In genomic region chr5:92843850-92844785, GRCm38 (mm10) we compare ENCODE assay signal across 11 mouse cellular contexts.
DNase-seq lines count a peak whose midpoint lies in the region; ATAC-seq lines count a peak whose summit lies in the region.
"Had no signal": no experiment of that assay in that cellular context is flagged by ENCODE, and none has a peak within 500 bp of the region (broad histone marks: within the 10 kb centered on the region; RNA-seq: fewer than 3 reads in every experiment).

No protein-coding gene starts in this region.

- DNase-seq in kidney, postnatal 36 days: no peak
- DNase-seq in embryonic facial prominence, embryonic 10.5 days (ENCODE audit: low spot score): peak; percentile 27
- DNase-seq in neural tube, embryonic 11.5 days (ENCODE audit: low spot score): peak; percentile 69
- no peak for DNase-seq in gastrocnemius, postnatal 10 days
- no peak for DNase-seq in cerebellum, postnatal 25 days
- DNase-seq in left cerebral cortex, postnatal 25 days (ENCODE audit: low spot score in 2 of 2): no peak
- DNase-seq: gastrocnemius, adult 2 months had no signal

- H3K36me3 ChIP-seq in kidney, embryonic 15.5 days: no peaks in the 10 kb centered on the region
- H3K36me3 ChIP-seq in embryonic facial prominence, embryonic 10.5 days (replicated peaks): 0 out of 2 replicates have a peak, but pooled peaks cover 5% of the 10 kb centered on the region
- no peaks in the 10 kb centered on the region for H3K36me3 ChIP-seq in hindbrain, embryonic 15.5 days
- no peaks in the 10 kb centered on the region for H3K36me3 ChIP-seq in neural tube, embryonic 11.5 days (ENCODE audit: control insufficient read depth, insufficient read depth, low read length)

- no peaks in the 10 kb centered on the region for H3K9me3 ChIP-seq in kidney, embryonic 15.5 days (replicated peaks)
- no peaks in the 10 kb centered on the region for H3K9me3 ChIP-seq in embryonic facial prominence, embryonic 10.5 days
- H3K9me3 ChIP-seq in hindbrain, embryonic 15.5 days: no peaks in the 10 kb centered on the region
- no peaks in the 10 kb centered on the region for H3K9me3 ChIP-seq in neural tube, embryonic 11.5 days (ENCODE audit: control insufficient read depth, low read length)

- no peak overlapping the region for H3K4me3 ChIP-seq in kidney, embryonic 15.5 days (replicated peaks)
- no peak overlapping the region for H3K4me3 ChIP-seq in embryonic facial prominence, embryonic 10.5 days
- no peak overlapping the region for H3K4me3 ChIP-seq in hindbrain, embryonic 15.5 days
- no peak overlapping the region for H3K4me3 ChIP-seq in neural tube, embryonic 11.5 days (ENCODE audit: low read depth, low read length)
- H3K4me3 ChIP-seq: gastrocnemius, adult 2 months had no signal

- no peaks in the 10 kb centered on the region for H3K27me3 ChIP-seq in kidney, embryonic 15.5 days
- H3K27me3 ChIP-seq in embryonic facial prominence, embryonic 10.5 days (replicated peaks; ENCODE audit: low read depth, poor library complexity, severe bottlenecking): no peaks in the 10 kb centered on the region
- no peaks in the 10 kb centered on the region for H3K27me3 ChIP-seq in hindbrain, embryonic 15.5 days
- no peaks in the 10 kb centered on the region for H3K27me3 ChIP-seq in neural tube, embryonic 11.5 days (ENCODE audit: control insufficient read depth, insufficient read depth, low read length)

- no peak overlapping the region for H3K9ac ChIP-seq in kidney, embryonic 15.5 days
- no peak overlapping the region for H3K9ac ChIP-seq in hindbrain, embryonic 15.5 days
- no peak overlapping the region for H3K9ac ChIP-seq in neural tube, embryonic 11.5 days (ENCODE audit: low read length)

- 43% methylated on average over 20 of the region's 20 CpGs for WGBS in kidney, embryonic 15.5 days
- 68% methylated on average over 20 of the region's 20 CpGs for WGBS in embryonic facial prominence, embryonic 10.5 days
- WGBS in hindbrain, embryonic 15.5 days: 34% methylated on average over 20 of the region's 20 CpGs
- 43% methylated on average over 20 of the region's 20 CpGs for WGBS in neural tube, embryonic 11.5 days

- H3K4me2 ChIP-seq in kidney, embryonic 15.5 days: 0 out of 2 replicates have a peak overlapping the region, but pooled peaks have one; percentile 5
- no peak overlapping the region for H3K4me2 ChIP-seq in hindbrain, embryonic 15.5 days
- H3K4me2 ChIP-seq in neural tube, embryonic 11.5 days (ENCODE audit: low read depth): no peak overlapping the region

- H3K4me1 ChIP-seq in kidney, embryonic 15.5 days: peaks cover 33% of the 10 kb centered on the region
- H3K4me1 ChIP-seq in embryonic facial prominence, embryonic 10.5 days: peaks cover 34% of the 10 kb centered on the region
- H3K4me1 ChIP-seq in hindbrain, embryonic 15.5 days (replicated peaks): peaks cover 7% of the 10 kb centered on the region
- peaks cover 11% of the 10 kb centered on the region for H3K4me1 ChIP-seq in neural tube, embryonic 11.5 days (ENCODE audit: control insufficient read depth, insufficient read depth, low read length)

- intact Hi-C loops in left cerebral cortex, postnatal 25 days (cut with DNase I): no loop called here

- peak overlapping the region; percentile 9; the same call in 1 of the 2 replicates for H3K27ac ChIP-seq in kidney, embryonic 15.5 days
- H3K27ac ChIP-seq in embryonic facial prominence, embryonic 10.5 days (replicated peaks): peak overlapping the region; percentile 51; the same call in 1 of the 2 replicates
- H3K27ac ChIP-seq in hindbrain, embryonic 15.5 days (replicated peaks): peak overlapping the region; percentile 14; the same call in 1 of the 2 replicates
- H3K27ac ChIP-seq in neural tube, embryonic 11.5 days (ENCODE audit: low read depth, low read length): peak overlapping the region; percentile 1
- H3K27ac ChIP-seq: gastrocnemius, adult 2 months had no signal

- peak; percentile 89 for ATAC-seq in kidney, embryonic 15.5 days (replicated peaks; ENCODE audit: low FRiP score)
- peak; percentile 83 for ATAC-seq in hindbrain, embryonic 15.5 days (ENCODE audit: low FRiP score, low read depth)
- ATAC-seq in neural tube, embryonic 11.5 days (ENCODE audit: insufficient read depth, low FRiP score, low TSS enrichment): peak; percentile 94
- ATAC-seq: inflammation-experienced regulatory T-cells, adult 6 months; lung, postnatal 0 days had no signal

Comparison
In these comparisons a context has a peak if more than half of its experiments do, and no peak if none do; other contexts are left out.
1. H3K27ac ChIP-seq: peak in every context shown above with its lines; median percentile 51 in embryonic facial prominence, embryonic 10.5 days; 14 in hindbrain, embryonic 15.5 days; 9 in kidney, embryonic 15.5 days; 1 in neural tube, embryonic 11.5 days.
2. DNase-seq: peak in embryonic facial prominence, embryonic 10.5 days (single experiment) and neural tube, embryonic 11.5 days (single experiment); none in kidney, postnatal 36 days (0 of 2), gastrocnemius, postnatal 10 days (single experiment), cerebellum, postnatal 25 days (0 of 2) and left cerebral cortex, postnatal 25 days (0 of 2).
3. Peak in every context shown above with its lines, with median percentiles within 50 percentile points of each other: ATAC-seq.